Mouse (Mus musculus) monocyte, adult 5-6 weeks (primary cell): ENCODE measurements around the gene Gm4450. TPM values are rescaled to one million over a fixed set of nuclear protein-coding genes. Genes with fewer than 3 reads are reported as not detected.
"Not testable (repeated sequence)": the region's sequence is repeated elsewhere in the genome, so short reads cannot be mapped to it uniquely, and the experiment has no call there.

Source experiments
- ATAC-seq: fragments of 153-309, 156-312 bp; replicated peaks from 2 replicates; pipeline ENCODE4 v1.8.0; 2017; ENCODE audit warnings: mild to moderate bottlenecking; ENCODE audit not compliant: low TSS enrichment, insufficient number of reproducible peaks, severe bottlenecking, poor library complexity, low FRiP score
- total RNA-seq: library from RNA; stranded (forward); fragments of 200-1000, 200-491, 200-594 nt; gene quantifications from 3 replicates; pipeline ENCODE4 v1.2.3, GENCODE M21; 2017

The Gm4450 gene
- total RNA-seq, 1 experiment from 2014 or later: not detected

DNA sequence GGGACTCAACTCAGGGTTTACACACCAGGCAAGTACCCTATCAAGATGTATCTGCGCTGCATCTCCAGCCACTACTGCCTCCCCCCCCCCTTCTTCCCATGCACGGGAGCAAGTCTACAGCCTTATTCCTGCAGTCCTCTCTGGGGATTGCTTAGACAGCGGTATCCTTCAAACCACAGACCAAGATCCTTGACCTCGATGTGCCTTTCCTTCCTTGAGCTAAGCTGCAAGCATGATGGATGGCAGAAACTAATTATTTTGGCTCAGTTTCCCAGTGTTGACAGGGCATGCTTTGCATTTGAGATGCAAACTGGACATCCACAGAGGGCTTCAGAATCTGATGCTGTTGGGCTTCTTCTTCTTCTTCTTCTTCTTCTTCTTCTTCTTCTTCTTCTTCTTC lies 34.0 kb downstream of the Gm4450 start:
- ATAC-seq: no peak

DNA sequence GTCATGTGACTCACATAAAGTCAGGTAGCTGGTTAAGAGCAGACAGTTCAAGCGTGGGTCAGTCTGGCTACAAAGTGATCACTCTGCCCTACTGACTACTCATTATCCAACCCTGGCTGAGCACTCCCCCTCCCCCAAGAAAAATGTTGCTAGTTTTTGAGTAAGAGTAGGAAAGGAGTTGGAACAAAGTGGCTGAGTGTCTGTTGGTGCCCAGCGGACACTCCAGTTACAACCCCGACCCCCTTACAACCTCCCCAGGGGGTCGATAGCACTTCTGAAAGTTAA lies 37.2 kb downstream of the Gm4450 start:
- ATAC-seq: no peak

DNA sequence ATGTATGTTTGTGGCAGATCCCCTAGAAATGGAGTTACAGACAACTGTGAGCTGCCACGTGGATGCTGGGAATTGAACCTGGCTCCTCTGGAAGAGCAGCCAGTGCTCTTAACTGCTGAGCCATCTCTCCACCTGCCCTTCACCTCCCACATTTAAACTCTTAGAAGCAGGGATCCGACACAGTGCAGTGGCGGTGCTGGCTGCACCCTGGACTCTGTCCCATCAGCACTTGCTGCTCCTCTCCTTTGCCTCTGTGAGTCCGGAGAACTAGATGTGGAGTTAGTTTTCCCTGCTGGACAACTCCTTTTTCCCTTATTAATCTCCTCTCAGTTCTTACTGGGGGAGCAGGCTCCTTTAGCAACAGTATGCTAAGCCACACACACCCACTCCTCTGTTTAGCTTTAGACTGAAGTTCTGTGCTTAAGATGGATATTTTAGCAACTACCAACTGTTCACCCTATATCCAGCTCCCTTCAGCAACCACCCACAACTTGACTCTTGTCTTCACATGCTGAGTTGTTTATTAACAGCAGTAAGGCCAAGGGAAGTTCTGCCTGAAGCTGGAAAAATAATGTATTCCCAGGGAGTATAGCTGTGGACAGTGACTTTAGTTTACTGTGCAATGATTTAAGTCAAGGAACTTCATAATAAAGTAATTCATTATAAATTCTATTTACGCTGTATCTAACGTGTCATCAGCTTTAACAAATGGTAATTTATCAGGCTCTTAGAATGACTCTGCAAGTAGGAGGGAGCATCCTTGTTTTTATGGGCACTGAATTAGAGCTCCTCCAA lies 37.7 kb downstream of the Gm4450 start:
- ATAC-seq: no peak

DNA sequence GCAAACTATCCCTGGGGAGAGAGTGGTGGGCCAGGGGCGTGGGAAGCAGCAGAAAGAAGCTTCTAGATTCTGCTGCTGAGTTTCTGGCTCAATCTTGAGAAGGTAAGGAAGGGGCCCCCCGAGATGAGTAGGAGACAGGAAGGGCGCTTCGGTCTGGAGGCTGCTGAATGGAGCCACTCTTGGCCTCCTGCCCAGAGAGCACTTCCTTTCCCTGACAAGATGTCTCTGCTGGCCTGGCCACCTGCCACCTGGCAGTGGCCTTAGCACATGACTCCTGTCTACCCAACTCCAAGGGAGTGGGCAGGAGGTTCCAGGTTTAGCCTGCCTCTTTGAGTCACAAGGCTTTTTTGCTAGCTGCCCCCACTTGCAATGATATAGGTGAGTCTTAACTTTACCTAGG lies 39.6 kb downstream of the Gm4450 start:
- ATAC-seq: no peak

DNA sequence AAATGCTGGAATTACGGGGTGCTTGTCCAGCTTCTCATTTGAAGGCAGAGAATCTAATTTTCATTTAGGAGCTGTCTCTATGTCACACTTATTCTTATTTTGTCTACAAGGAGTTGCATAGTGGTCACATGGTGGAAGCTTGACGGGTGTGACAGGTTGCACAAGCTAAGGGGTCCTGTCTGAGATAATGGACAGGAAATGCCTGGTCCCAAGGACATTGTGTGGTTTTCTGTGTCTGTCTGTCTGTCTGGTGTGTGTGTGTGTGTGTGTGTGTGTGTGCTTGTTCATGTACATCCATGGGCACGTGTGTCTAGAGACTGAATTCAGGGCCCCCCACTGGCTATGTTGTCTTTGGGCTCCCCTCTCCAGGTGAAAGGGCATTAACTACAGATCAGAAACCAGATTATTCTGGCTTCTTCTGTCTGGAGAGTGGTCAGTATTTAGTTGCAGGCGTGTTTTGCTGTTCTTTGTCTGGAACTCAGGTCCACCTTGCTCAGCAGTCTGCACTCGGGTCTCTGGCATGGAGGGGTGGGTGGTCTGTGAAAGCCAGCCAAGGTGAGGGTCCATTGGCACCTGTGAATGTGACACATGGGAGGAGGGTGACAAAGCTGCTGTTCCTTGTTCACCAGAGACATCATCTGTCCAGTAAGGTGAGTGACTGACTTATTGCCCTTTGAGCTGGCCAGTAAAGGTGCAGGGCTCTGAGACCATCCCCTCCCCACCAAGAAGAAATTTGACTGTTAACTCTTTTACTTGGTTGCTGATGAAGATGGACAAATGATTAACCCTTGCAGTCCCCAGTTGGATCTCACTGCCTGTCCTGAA lies 40.3 kb downstream of the Gm4450 start:
- no peak for ATAC-seq

DNA sequence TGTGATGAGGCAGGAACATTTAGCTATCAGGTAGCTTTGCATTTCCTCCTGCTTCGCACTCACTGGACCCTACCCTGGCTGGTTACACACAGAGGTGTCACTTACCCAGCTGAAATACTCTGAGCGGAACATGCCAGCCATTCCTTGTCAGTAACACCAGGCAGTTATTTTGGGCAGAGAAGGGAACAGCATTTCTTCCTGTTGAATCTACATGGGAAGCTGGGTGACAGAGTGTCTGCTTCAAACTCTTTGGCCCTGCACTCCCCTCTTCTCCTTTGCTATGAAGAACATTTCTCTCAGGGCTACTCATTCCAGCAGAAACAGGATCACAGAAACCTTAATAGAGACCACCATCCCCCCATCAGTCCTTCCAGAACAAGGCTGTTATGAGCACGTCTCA lies 42.6 kb downstream of the Gm4450 start:
- no peak for ATAC-seq

DNA sequence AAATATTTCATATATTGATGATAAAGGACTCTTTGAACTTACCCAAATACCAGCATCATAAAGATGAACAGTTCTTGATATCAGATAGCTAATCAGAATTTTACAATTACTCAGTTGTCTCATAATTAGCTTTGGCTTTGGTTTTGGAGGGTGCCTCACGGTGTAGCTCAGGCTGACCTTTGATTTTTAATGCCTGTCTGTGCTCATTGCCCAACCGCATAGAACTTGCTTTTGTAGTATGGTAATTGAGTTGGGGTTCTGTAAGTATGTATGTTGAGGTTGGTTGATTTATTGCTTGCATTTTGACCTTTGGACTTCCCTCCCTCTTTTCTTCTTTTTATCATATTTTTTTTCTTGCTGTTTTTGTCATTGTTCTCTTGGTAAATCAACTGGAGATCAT lies 43.2 kb downstream of the Gm4450 start:
- no peak for ATAC-seq

DNA sequence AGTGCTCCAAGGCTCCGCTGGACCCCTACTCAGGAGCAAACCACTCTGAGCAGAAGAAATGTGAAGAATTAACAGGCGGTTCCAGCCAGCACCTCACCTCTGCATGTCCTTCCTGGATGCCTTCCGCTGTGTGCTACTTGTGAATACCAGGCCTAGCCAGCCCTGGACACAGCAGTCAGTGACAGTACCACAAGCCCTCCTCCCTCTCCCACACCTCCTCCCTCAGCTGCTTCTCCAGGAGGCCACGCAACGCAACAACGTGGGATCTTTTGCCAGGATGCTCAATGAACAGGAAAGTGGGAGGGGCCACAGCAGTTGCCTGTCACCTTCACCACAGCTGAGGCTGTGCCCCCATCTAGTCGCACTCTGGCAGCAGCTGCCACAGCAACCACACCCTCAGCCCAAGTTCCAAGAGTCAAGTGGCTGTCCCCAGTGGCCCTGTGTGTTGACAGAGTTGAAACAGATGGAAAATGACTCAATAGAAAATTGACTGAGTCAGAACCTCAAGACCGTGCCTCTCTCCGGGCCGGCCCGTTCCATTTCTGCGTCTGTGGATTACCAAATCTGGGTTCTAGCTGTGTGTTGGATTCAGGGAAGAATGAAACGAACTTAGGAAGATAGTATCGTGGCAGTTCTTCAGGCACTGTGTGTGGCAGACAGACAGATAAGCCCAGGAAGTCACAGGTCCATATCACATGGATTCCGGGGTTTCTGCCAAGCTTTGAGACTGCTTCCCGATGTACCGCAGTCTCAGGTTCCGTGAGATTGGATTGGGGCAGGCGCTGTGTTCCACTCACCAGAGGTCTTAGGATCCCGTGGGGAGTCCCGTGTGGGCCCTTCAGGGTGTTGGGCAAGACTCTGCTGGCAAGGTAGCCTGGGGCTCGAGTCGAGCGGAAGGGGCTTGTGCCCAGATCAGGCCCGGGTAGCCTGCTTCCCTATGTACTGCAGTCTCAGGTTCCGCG lies 46.0 kb downstream of the Gm4450 start:
- ATAC-seq: not testable (repeated sequence)

DNA sequence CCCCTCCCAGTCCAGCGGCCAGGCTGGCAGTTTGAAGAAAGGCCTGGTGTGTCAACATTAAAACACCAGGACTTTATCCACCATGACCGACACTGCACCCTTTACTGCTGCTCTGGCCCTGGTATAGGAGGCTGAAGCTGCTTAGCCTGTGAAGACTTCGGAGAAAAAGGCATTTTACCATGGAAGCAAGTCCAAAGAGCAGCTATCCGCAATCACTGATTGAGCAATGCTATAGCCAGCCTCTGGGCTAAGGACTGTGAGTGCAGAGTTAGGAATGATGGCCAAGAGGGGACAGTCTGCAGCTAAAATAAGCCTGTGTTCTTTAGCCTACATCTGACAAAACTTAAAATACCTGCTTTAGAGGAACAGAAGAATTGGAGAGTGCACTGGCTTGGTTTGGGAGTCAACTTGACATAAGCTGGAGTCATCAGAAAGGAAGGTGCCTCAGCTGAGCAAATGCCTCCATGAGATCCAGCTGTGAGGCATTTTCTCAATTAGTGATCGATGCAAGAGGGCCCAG lies 49.6 kb downstream of the Gm4450 start:
- ATAC-seq: not testable (repeated sequence)

DNA sequence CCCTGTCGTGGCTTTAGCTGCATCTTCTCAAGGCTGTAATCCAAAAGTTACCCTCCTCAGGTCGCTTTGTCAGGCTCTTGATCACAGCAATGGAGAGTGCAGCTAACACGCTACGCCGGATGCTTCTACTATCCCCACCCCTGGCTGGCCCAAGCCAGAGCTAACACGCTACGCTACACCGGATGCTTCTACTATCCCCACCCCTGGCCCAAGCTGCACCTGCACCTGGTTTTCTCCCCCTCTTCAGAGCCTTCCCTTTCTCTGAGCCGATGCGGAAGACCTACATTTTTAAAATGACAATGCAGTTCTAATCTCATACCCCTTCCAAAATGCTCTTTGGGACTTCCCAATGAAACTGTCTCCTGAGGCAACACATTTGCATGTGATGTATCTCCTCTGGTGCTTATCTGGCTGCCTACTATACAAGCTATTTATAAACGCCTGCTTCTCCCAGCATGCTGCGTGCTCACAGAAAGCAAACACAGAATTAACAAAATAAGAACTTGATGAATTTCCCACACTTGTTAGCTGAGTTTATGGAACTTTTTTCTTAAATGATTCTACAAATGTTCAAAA lies 50.3 kb downstream of the Gm4450 start:
- ATAC-seq: not testable (repeated sequence)

DNA sequence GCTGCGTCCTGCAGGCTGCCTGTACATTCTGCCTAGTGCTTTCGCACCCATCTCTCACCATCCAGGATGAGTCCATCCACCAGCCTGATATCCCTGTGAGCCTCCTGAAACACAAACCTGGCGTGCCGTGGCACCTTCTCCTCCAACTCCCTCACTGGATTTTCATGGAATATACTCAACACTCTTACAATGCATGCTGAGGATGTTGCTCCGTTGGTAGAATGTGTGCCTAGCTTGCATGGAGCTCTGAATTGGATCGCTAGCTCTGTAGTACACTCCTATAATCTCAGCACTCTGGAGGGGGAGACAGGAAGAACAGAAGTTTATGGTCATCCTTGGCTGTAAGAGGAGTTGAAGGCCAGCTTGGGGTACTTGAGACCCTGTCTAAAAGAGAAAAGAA lies 51.0 kb downstream of the Gm4450 start:
- ATAC-seq: not testable (repeated sequence)

DNA sequence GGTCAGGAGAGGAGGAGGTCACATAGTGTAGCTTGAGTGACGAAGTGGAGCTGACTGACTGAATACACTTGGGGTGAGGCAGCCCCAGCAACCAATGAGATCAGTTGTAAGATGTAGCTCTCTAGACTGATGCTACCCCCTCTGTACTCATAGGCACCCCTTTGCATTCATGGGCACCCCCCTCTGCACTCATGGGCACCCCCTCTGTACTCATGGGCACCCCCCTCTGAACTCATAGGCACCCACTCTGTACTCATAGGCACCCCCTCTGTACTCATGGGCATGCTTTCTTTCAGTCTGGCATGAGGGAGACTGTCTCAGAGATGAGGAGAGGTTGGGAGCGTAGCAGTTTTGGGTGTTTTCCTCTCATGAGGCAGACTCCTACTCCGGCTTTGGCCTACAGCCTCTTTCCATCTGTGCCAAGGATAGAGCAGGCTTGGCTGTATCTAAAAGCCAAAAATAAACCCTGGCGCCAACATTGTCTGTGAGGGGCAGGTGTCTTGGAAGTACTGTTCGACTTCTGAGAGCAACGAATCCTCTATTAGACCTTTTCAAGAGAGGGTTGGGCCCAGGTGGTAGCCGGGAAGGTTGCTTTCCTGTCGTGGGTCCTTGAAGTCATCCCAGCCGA lies 52.5 kb downstream of the Gm4450 start:
- ATAC-seq: not testable (repeated sequence)

Other genes with a start within 250 kb of the Gm4450 start
- not detected in 3 replicates for gene Reg4, start 235.0 kb downstream of the Gm4450 start, total RNA-seq
- not detected in 3 replicates for gene Hmgcs2, start 176.7 kb downstream of the Gm4450 start, total RNA-seq
- 9.0 to 54.0 TPM (median 33.0 TPM) in 3 replicates for gene Phgdh, start 117.1 kb downstream of the Gm4450 start, total RNA-seq
- gene Zfp697, start 74.7 kb downstream of the Gm4450 start, total RNA-seq: not detected in 3 replicates
- not detected in 3 replicates for gene Hsd3b4, start 53.4 kb upstream of the Gm4450 start, total RNA-seq
- not detected in 3 replicates for gene Gm10681, start 131.7 kb upstream of the Gm4450 start, total RNA-seq
- gene Hsd3b5, start 173.1 kb upstream of the Gm4450 start, total RNA-seq: not detected in 3 replicates